Mouse (Mus musculus) liver, adult 2 months (tissue): ENCODE measurements at regions not wholly inside any gene's neighbourhood (a gene's known extent, or its start where the extent isn't known, plus 50 kb on each side); places are given as distances from the start of the nearest gene placed in this dataset.

Experiments used
- CTCF ChIP-seq: fragments of 200-500 bp; IDR thresholded peaks from 2 replicates; pipeline ENCODE4 v1.5.1; 2011; ENCODE audit warnings: low read depth, low read length, control low read depth
- POLR2A ChIP-seq: fragments of 200-500 bp; IDR thresholded peaks from 2 replicates; pipeline ENCODE4 v1.6.1; 2011; ENCODE audit warnings: low read length, control low read depth; ENCODE audit not compliant: insufficient read depth; ENCODE audit errors: extremely low read depth

DNA sequence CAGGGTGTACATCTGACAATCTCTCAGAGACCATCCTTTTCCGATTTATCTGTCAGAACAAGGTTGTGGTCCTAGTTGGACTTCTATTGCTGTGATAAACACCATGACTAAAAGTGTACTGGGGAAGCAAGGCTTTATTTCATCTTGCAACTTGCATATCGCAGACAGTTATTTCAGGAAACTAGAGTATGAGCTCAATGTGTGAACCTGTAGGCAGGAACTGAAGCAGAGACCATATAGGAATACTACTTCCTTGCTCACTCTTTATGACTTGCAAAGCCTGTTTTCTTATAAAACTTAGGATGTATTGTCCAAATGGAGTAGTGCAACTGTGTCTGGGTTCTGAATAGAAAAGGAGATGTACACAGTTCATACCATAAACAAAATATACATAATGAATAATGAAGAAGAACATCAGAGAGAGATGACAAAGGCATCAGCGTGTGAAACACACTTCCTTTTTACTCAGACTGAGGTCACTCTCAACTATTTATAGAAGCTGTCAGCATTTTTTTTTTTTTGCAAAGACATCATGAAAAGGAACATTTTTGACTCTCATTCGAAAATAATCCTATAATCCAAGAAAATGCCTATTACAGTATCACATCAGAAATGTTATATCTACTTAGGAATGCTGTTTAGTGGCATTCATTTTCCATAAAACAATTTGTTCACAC lies 169.3 kb upstream of the Pot1a start:
- TF ChIP-seq CTCF: no peak
- no peak for TF ChIP-seq POLR2A
